Mouse (Mus musculus): ENCODE results near the gene Qrich2. TPM values are rescaled to one million over a fixed set of nuclear protein-coding genes. Genes with fewer than 3 reads are reported as not detected.

The Qrich2 gene
- total RNA-seq, 1 experiment = 0.22 TPM

DNA sequence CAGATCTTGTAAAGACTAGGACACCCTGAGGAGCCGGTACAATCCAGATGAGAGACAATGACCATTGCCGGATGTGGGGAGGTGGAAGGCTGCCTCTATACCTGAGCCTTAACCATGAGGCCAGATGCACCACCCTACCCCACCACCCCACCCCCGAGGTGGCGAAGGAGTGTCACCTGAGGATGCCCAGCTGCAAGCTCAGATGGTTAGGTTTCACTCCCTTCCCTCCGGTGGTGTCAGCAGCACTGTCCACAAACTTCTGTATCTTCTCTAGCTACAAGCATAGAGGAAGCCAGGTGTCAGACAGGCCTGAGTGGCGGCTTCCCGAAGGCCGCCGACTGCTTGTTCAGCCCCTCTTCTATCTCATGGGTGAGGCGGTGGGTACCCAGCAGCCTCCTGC is 12.2 kb downstream of the Qrich2 start:
- H3K9me3 ChIP-seq (ENCODE audit: control insufficient read depth, insufficient read depth, low read depth, low read length) = no peaks in the 10 kb centered on the region
- in situ Hi-C loops (cut with MboI; ENCODE audit: low sequenced_read_pairs in 2 of 2, unreplicated experiment in 2 of 2) = no loop called here

DNA sequence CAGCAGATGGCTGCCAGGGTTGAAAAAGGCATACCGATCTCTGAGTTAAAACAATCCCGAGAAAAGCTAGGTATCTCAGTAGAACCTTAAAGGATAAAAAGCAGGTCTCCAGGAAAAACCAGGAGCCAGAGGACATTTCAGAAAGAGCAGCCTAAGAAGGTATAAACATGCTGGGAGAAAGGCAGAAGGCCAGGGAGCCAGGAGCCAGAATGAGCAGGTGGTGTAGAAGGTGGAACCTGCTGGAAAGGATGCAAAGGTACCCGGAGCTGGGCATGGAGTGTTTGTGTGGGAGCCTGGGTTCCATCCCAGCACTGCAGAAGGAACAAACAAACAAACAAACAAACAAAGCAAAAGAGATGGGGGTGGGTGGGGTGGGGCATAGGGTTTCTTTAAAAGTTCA is 16.7 kb downstream of the Qrich2 start:
- no peak overlapping the region for H3K9ac ChIP-seq (ENCODE audit: insufficient read depth, low read depth, low read length, poor library complexity, severe bottlenecking)
- no peaks in the 10 kb centered on the region for H3K9me3 ChIP-seq (ENCODE audit: control insufficient read depth, insufficient read depth, low read depth, low read length)
- no peaks in the 10 kb centered on the region for H3K36me3 ChIP-seq (ENCODE audit: control insufficient read depth, insufficient read depth, low read length, poor library complexity, severe bottlenecking)
- TF ChIP-seq MAFK (IDR thresholded peaks at IDR 0.05; ENCODE audit: insufficient read depth, low read depth, low read length) (no peak), CHD2 (IDR thresholded peaks at IDR 0.05; ENCODE audit: low read depth, low read length) (no peak), ZNF384 (IDR thresholded peaks at IDR 0.05; ENCODE audit: low read depth, low read length) (no peak), HCFC1 (IDR thresholded peaks at IDR 0.05; ENCODE audit: borderline replicate concordance, insufficient read depth, low read length) (no peak), ZC3H11A (IDR thresholded peaks at IDR 0.05; ENCODE audit: borderline replicate concordance, low read depth, low read length) (no peak)
- H3K4me1 ChIP-seq (ENCODE audit: control insufficient read depth in 2 of 2, insufficient read depth in 2 of 2, low read length in 2 of 2, poor library complexity in 1 of 2) = peaks cover 0 to 17% of the 10 kb centered on the region in 2 experiments; a peak in 2 of 4 replicates
- H3K27ac ChIP-seq (ENCODE audit: insufficient read depth, low read depth, low read length, poor library complexity, severe bottlenecking) = no peak overlapping the region
- in situ Hi-C loops (cut with MboI; ENCODE audit: low sequenced_read_pairs in 2 of 2, unreplicated experiment in 2 of 2) = loop anchor here (5.0 to 10.0 kb wide), 2 partner anchors 132 to 135 kb away; no protein-coding TSS in a partner anchor
- no peak for DNase-seq (ENCODE audit: low read depth, low spot score)
- no peak overlapping the region for H3K4me3 ChIP-seq (ENCODE audit: insufficient read depth in 1 of 2, low read depth in 1 of 2, low read length in 2 of 2, poor library complexity in 1 of 2, severe bottlenecking in 1 of 2)

More for the DNA sequence above, 12.2 kb downstream of the Qrich2 start:
- Histone ChIP-seq H3K27ac (ENCODE audit: insufficient read depth, low read depth, low read length, poor library complexity, severe bottlenecking) (no peak overlapping the region), H3K4me1 (ENCODE audit: control insufficient read depth in 2 of 2, insufficient read depth in 2 of 2, low read length in 2 of 2, poor library complexity in 1 of 2) (peaks cover 0 to 3% of the 10 kb centered on the region in 2 experiments; a peak in 1 of 4 replicates), H3K4me3 (ENCODE audit: insufficient read depth in 1 of 2, low read depth in 1 of 2, low read length in 2 of 2, poor library complexity in 1 of 2, severe bottlenecking in 1 of 2) (no peak overlapping the region), H3K36me3 (ENCODE audit: control insufficient read depth, insufficient read depth, low read length, poor library complexity, severe bottlenecking) (no peaks in the 10 kb centered on the region), H3K9ac (ENCODE audit: insufficient read depth, low read depth, low read length, poor library complexity, severe bottlenecking) (no peak overlapping the region)
- TF ChIP-seq ZNF384 (IDR thresholded peaks at IDR 0.05; ENCODE audit: low read depth, low read length) (no peak), CHD2 (IDR thresholded peaks at IDR 0.05; ENCODE audit: low read depth, low read length) (no peak), ZC3H11A (IDR thresholded peaks at IDR 0.05; ENCODE audit: borderline replicate concordance, low read depth, low read length) (no peak), HCFC1 (IDR thresholded peaks at IDR 0.05; ENCODE audit: borderline replicate concordance, insufficient read depth, low read length) (no peak), MAFK (IDR thresholded peaks at IDR 0.05; ENCODE audit: insufficient read depth, low read depth, low read length) (no peak)
- no peak for DNase-seq (ENCODE audit: low read depth, low spot score)

DNA sequence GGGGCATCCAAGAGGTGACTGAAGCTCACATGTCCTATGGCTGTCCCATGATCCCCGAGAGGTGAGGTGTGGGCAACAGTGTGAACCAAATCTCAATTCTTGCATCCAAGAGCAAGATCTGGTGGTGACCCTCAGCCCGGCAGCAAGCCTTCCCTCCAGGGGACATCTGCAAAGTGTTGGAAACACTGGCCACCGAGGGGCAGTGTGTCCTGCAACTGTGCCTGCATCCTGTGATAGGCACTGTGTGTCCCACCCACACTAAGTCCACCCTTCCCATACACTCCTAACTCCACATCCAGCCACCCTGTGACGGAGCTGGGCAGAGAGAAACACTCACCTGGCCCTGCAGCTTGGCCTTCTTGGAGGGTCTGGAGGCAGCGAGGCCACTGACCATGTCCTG is 18.2 kb downstream of the Qrich2 start:
- no peak for DNase-seq (ENCODE audit: low read depth, low spot score)
- Histone ChIP-seq H3K4me1 (ENCODE audit: control insufficient read depth in 2 of 2, insufficient read depth in 2 of 2, low read length in 2 of 2, poor library complexity in 1 of 2) (peaks cover 0 to 26% of the 10 kb centered on the region in 2 experiments; a peak in 2 of 4 replicates), H3K36me3 (ENCODE audit: control insufficient read depth, insufficient read depth, low read length, poor library complexity, severe bottlenecking) (no peaks in the 10 kb centered on the region), H3K9me3 (ENCODE audit: control insufficient read depth, insufficient read depth, low read depth, low read length) (no peaks in the 10 kb centered on the region), H3K9ac (ENCODE audit: insufficient read depth, low read depth, low read length, poor library complexity, severe bottlenecking) (no peak overlapping the region), H3K27ac (ENCODE audit: insufficient read depth, low read depth, low read length, poor library complexity, severe bottlenecking) (no peak overlapping the region), H3K4me3 (ENCODE audit: insufficient read depth in 1 of 2, low read depth in 1 of 2, low read length in 2 of 2, poor library complexity in 1 of 2, severe bottlenecking in 1 of 2) (no peak overlapping the region)
- no peak for TF ChIP-seq ZC3H11A (IDR thresholded peaks at IDR 0.05; ENCODE audit: borderline replicate concordance, low read depth, low read length)
- TF ChIP-seq HCFC1 (IDR thresholded peaks at IDR 0.05; ENCODE audit: borderline replicate concordance, insufficient read depth, low read length) = no peak
- no peak for TF ChIP-seq CHD2 (IDR thresholded peaks at IDR 0.05; ENCODE audit: low read depth, low read length)
- no peak for TF ChIP-seq ZNF384 (IDR thresholded peaks at IDR 0.05; ENCODE audit: low read depth, low read length)
- in situ Hi-C loops (cut with MboI; ENCODE audit: low sequenced_read_pairs in 2 of 2, unreplicated experiment in 2 of 2) = loop anchor here (5.0 to 10.0 kb wide), 2 partner anchors 131 to 133 kb away; no protein-coding TSS in a partner anchor

DNA sequence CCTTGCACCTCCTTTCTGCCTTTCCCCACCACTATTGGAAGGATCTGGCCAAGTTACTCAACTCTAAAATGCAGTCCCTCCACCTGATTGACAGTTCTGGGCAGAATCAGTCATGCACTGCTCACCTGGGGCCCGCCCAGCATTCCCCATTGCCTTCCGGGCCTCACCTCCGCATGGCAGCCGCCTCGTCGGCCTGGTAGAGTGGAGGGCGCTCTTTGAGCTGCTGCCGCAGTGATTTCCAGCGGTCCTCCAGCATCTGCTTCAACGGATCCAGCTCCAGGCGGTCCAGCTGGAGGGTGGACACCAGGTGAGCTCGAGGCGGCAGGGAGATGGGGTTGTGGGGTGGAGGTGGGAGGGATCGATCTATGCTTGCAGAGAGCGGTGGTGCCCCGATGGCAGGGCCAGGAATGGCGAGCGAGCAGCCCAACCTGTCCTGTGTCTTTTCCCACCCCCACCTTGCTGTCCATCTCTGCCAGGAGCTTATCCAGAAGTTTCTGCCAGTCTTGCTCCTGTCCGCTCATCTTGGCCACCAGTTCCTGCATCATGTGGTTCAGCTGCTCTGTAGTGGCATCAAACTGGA is 19.6 kb downstream of the Qrich2 start:
- in situ Hi-C loops (cut with MboI; ENCODE audit: low sequenced_read_pairs in 2 of 2, unreplicated experiment in 2 of 2) = loop anchor here (5.0 to 10.0 kb wide), 2 partner anchors 129 to 132 kb away; no protein-coding TSS in a partner anchor
- peaks cover 0 to 35% of the 10 kb centered on the region in 2 experiments; a peak in 2 of 4 replicates for H3K4me1 ChIP-seq (ENCODE audit: control insufficient read depth in 2 of 2, insufficient read depth in 2 of 2, low read length in 2 of 2, poor library complexity in 1 of 2)
- H3K36me3 ChIP-seq (ENCODE audit: control insufficient read depth, insufficient read depth, low read length, poor library complexity, severe bottlenecking) = no peaks in the 10 kb centered on the region
- no peaks in the 10 kb centered on the region for H3K9me3 ChIP-seq (ENCODE audit: control insufficient read depth, insufficient read depth, low read depth, low read length)
- peak overlapping the region; percentile 66 for H3K9ac ChIP-seq (ENCODE audit: insufficient read depth, low read depth, low read length, poor library complexity, severe bottlenecking)
- no peak overlapping the region for H3K27ac ChIP-seq (ENCODE audit: insufficient read depth, low read depth, low read length, poor library complexity, severe bottlenecking)
- H3K4me3 ChIP-seq (ENCODE audit: insufficient read depth in 1 of 2, low read depth in 1 of 2, low read length in 2 of 2, poor library complexity in 1 of 2, severe bottlenecking in 1 of 2) = peak overlapping the region; percentile 31 to 56
- DNase-seq (ENCODE audit: low read depth, low spot score) = no peak
- TF ChIP-seq MAFK (IDR thresholded peaks at IDR 0.05; ENCODE audit: insufficient read depth, low read depth, low read length) (no peak), ZNF384 (IDR thresholded peaks at IDR 0.05; ENCODE audit: low read depth, low read length) (no peak), CHD2 (IDR thresholded peaks at IDR 0.05; ENCODE audit: low read depth, low read length) (no peak), HCFC1 (IDR thresholded peaks at IDR 0.05; ENCODE audit: borderline replicate concordance, insufficient read depth, low read length) (no peak), ZC3H11A (IDR thresholded peaks at IDR 0.05; ENCODE audit: borderline replicate concordance, low read depth, low read length) (no peak)
